Mouse (Mus musculus) midbrain, embryonic 15.5 days (tissue): ENCODE measurements around the gene Tnfaip8l1. TPM values are rescaled to one million over a fixed set of nuclear protein-coding genes. Genes with fewer than 3 reads are reported as not detected.
A peak's percentile ranks its signal among the peaks of the same experiment; 100 is the strongest.

Experiments used
- ATAC-seq: fragments of 200-750 bp; cut with Nextera tagmentation; replicated peaks from 2 replicates; pipeline ENCODE4 v1.8.0; 2017; ENCODE audit warnings: moderate TSS enrichment
- H3K27ac ChIP-seq: fragments of 300-500 bp; sonication (generic); 2 replicates; pipeline ENCODE4 v1.5.1; 2015; ENCODE audit warnings: mild to moderate bottlenecking, inconsistent platforms
- H3K27me3 ChIP-seq: fragments of 300-500 bp; sonication (generic); replicated peaks from 2 replicates; pipeline ENCODE4 v1.6.1; 2015; ENCODE audit warnings: inconsistent platforms
- H3K36me3 ChIP-seq: fragments of 300-500 bp; sonication (generic); replicated peaks from 2 replicates; pipeline ENCODE4 v1.6.1; 2015; ENCODE audit warnings: inconsistent platforms
- H3K4me1 ChIP-seq: fragments of 300-500 bp; sonication (generic); 2 replicates; pipeline ENCODE4 v1.6.1; 2015; ENCODE audit warnings: inconsistent platforms
- H3K4me2 ChIP-seq: fragments of 300-500 bp; sonication (generic); 2 replicates; pipeline ENCODE4 v1.6.1; 2015; ENCODE audit warnings: inconsistent platforms, mild to moderate bottlenecking, moderate library complexity
- H3K4me3 ChIP-seq: fragments of 300-500 bp; sonication (generic); 2 replicates; pipeline ENCODE4 v1.5.1; 2015; ENCODE audit warnings: mild to moderate bottlenecking, inconsistent platforms
- H3K9ac ChIP-seq: fragments of 300-500 bp; sonication (generic); 2 replicates; pipeline ENCODE4 v1.6.1; 2015; ENCODE audit warnings: mild to moderate bottlenecking, inconsistent platforms
- H3K9me3 ChIP-seq: fragments of 300-500 bp; sonication (generic); 2 replicates; pipeline ENCODE4 v1.6.1; 2016; ENCODE audit warnings: inconsistent platforms
- WGBS: fragments of 180-500 bp; shearing (Covaris S2); methylation state at CpG from one replicate; pipeline ENCODE4 v1.1.7; 2015; ENCODE audit warnings: mixed read lengths; 5-methylcytosine and 5-hydroxymethylcytosine counted together
- polyA plus RNA-seq: library from polyadenylated mRNA; unstranded; fragments of >200 nt; fragmentation: Nextera tagmentation; extraction: Ambion mirVana; gene quantifications from 2 replicates; pipeline ENCODE4 v1.2.1, GENCODE M21; 2015

Tnfaip8l1 gene
- polyA plus RNA-seq, 1 experiment from 2014 or later = 11.1 TPM

GRCm38 (mm10) chr17:56165671-56166070 is 3.4 kb downstream of the Tnfaip8l1 start:
- Histone ChIP-seq H3K36me3 (no peaks in the 10 kb centered on the region), H3K4me2 (no peak overlapping the region), H3K27me3 (0 out of 2 replicates have a peak, but pooled peaks cover 8% of the 10 kb centered on the region), H3K9ac (no peak overlapping the region), H3K27ac (peak overlapping the region; percentile 61), H3K4me3 (no peak overlapping the region), H3K4me1 (peaks cover 14% of the 10 kb centered on the region), H3K9me3 (no peaks in the 10 kb centered on the region)
- 40% methylated on average over 11 of the region's 11 CpGs for WGBS
- no peak for ATAC-seq

GRCm38 (mm10) chr17:56169830-56170229 is 7.6 kb downstream of the Tnfaip8l1 start:
- no peaks in the 10 kb centered on the region for H3K9me3 ChIP-seq
- no peak overlapping the region for H3K4me2 ChIP-seq
- no peak overlapping the region for H3K9ac ChIP-seq
- H3K27ac ChIP-seq = no peak overlapping the region
- no peak overlapping the region for H3K4me3 ChIP-seq
- no peaks in the 10 kb centered on the region for H3K36me3 ChIP-seq
- no peak for ATAC-seq
- H3K4me1 ChIP-seq = no peaks in the 10 kb centered on the region; the same call in 1 of the 2 replicates
- no peaks in the 10 kb centered on the region for H3K27me3 ChIP-seq
- WGBS = 68% methylated on average over 6 of the region's 6 CpGs

DNA sequence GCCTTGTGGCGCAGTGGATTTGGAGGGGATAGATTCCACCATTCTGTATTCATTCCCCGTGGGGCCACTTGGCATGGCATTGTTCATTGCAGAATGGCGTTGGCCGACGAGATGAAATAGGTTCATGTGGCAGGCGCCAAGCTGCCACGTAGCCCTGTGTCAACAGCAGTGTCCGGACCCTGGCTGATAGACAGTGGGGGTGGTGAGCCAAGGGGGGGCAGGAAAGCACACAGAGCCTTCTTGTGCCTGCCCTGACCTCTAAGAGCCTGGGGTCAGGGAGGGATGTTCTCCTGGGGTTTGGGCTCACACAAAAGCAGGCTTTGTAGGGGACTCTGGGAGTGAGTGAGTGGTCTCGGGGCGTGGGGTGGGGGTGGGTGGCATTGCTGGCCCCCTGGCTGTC is 8.4 kb downstream of the Tnfaip8l1 start:
- no peaks in the 10 kb centered on the region for H3K27me3 ChIP-seq
- H3K27ac ChIP-seq = no peak overlapping the region
- H3K4me3 ChIP-seq = no peak overlapping the region
- no peaks in the 10 kb centered on the region; the same call in 1 of the 2 replicates for H3K4me1 ChIP-seq
- no peak overlapping the region for H3K4me2 ChIP-seq
- H3K9me3 ChIP-seq = no peaks in the 10 kb centered on the region
- ATAC-seq = 0 out of 2 replicates have a peak, but pooled peaks have one; percentile 7
- no peaks in the 10 kb centered on the region; the same call in 1 of the 2 replicates for H3K36me3 ChIP-seq
- WGBS = 24% methylated on average over 10 of the region's 10 CpGs
- no peak overlapping the region for H3K9ac ChIP-seq

DNA sequence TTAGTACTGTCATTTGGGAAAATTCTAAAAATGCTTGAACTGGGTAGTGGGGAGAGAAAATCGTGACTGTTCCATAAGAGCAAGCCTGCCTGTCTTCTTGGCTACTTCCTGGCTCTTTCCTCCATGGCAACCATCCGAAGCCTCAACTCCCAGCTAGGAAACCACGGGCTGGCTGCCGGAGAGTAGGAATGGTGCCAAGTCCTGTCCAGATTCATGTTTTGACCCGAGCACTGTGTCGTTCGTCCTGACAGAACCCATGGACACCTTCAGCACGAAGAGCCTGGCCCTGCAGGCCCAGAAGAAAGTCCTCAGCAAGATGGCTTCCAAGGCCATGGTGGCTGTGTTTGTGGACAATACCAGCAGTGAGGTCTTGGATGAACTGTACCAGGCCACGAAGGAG is 9.2 kb downstream of the Tnfaip8l1 start:
- WGBS = 83% methylated on average over 9 of the region's 9 CpGs
- Histone ChIP-seq H3K4me1 (no peaks in the 10 kb centered on the region; the same call in 1 of the 2 replicates), H3K4me2 (no peak overlapping the region), H3K36me3 (peaks cover 3% of the 10 kb centered on the region), H3K4me3 (no peak overlapping the region), H3K9me3 (no peaks in the 10 kb centered on the region), H3K27me3 (no peaks in the 10 kb centered on the region), H3K27ac (no peak overlapping the region), H3K9ac (no peak overlapping the region)
- no peak for ATAC-seq

DNA sequence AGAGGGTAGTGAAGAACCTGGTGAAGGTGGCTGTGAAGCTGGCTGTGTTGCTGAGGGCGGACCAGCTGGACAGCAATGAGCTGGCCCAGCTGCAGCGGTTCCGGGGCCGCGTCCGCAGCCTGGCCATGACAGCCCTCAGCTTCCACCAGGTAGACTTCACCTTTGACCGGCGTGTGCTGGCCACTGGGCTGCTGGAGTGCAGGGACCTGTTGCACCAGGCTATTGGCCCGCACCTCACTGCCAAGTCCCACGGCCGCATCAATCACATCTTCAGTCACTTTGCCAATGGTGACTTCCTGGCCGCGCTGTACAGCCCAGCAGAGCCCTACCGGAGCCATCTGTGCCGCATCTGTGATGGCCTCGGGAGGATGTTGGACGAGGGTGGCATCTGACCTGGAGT is 9.6 kb downstream of the Tnfaip8l1 start:
- H3K9me3 ChIP-seq = no peaks in the 10 kb centered on the region
- H3K4me2 ChIP-seq = no peak overlapping the region
- no peak overlapping the region for H3K4me3 ChIP-seq
- no peaks in the 10 kb centered on the region; the same call in 1 of the 2 replicates for H3K4me1 ChIP-seq
- H3K9ac ChIP-seq = no peak overlapping the region
- 94% methylated on average over 17 of the region's 17 CpGs for WGBS
- H3K27ac ChIP-seq = no peak overlapping the region
- H3K27me3 ChIP-seq = no peaks in the 10 kb centered on the region
- no peak for ATAC-seq
- peaks cover 8% of the 10 kb centered on the region for H3K36me3 ChIP-seq

- no peak for ATAC-seq
- no peaks in the 10 kb centered on the region for H3K27me3 ChIP-seq
- WGBS = 64% methylated on average over 10 of the region's 10 CpGs
- no peaks in the 10 kb centered on the region; the same call in 1 of the 2 replicates for H3K4me1 ChIP-seq
- no peak overlapping the region for H3K27ac ChIP-seq
- H3K4me3 ChIP-seq = no peak overlapping the region
- peaks cover 20% of the 10 kb centered on the region for H3K36me3 ChIP-seq
- no peak overlapping the region for H3K9ac ChIP-seq
- H3K9me3 ChIP-seq = no peaks in the 10 kb centered on the region
- no peak overlapping the region for H3K4me2 ChIP-seq
These were observed 11.2 kb downstream of the Tnfaip8l1 start for GRCm38 (mm10) chr17:56173401-56174046.

GRCm38 (mm10) chr17:56175416-56175815 is 13.1 kb downstream of the Tnfaip8l1 start:
- peaks cover 21% of the 10 kb centered on the region for H3K36me3 ChIP-seq

DNA sequence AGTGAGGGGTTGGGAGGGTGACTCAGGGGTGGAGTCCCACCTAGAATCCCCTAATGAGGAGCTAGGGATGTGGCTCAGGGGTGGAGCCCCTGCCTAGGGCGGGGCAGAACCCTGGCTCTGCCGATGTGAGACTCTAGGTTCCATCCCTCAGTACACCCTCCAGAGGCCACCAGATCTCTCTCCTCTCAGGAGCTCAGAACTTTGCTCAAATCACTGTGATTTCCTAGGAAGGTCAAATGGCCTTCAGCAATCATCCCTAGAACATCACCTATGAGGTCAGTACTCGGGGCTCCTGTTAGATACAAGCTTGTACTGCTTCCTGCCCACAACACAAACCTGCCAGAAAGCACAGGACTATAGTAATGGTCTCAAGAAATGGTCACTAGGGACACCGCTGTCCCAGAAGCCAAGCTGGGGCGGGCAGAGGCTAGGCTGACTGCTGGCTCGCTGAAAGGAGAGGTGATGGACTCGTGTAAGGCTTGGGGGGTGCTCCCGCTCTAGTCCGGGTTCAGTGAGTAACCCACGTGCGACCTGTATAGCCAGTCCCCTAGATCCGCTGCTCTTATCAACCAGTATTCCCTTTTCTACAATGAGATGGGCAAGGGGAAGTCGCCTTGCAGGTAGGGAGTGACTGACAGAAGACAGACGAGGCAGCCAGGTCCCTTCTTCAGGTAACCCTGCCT is 20.8 kb downstream of the Tnfaip8l1 start:
- H3K27ac ChIP-seq = peak overlapping the region; percentile 80
- peaks cover 26% of the 10 kb centered on the region for H3K4me1 ChIP-seq
- no peaks in the 10 kb centered on the region for H3K27me3 ChIP-seq
- peak; percentile 46 for ATAC-seq
- peak overlapping the region; percentile 87 for H3K4me2 ChIP-seq
- peaks cover 30% of the 10 kb centered on the region for H3K36me3 ChIP-seq
- peak overlapping the region; percentile 79 for H3K4me3 ChIP-seq
- H3K9me3 ChIP-seq = no peaks in the 10 kb centered on the region
- peak overlapping the region; percentile 83 for H3K9ac ChIP-seq
- WGBS = 4% methylated on average over 14 of the region's 14 CpGs

More at GRCm38 (mm10) chr17:56175416-56175815, 13.1 kb downstream of the Tnfaip8l1 start:
- H3K9ac ChIP-seq = no peak overlapping the region
- H3K4me2 ChIP-seq = no peak overlapping the region
- H3K27me3 ChIP-seq = no peaks in the 10 kb centered on the region
- H3K4me3 ChIP-seq = no peak overlapping the region
- ATAC-seq = no peak
- WGBS = 94% methylated on average over 3 of the region's 3 CpGs
- no peaks in the 10 kb centered on the region for H3K9me3 ChIP-seq
- no peaks in the 10 kb centered on the region; the same call in 1 of the 2 replicates for H3K4me1 ChIP-seq
- H3K27ac ChIP-seq = no peak overlapping the region

DNA sequence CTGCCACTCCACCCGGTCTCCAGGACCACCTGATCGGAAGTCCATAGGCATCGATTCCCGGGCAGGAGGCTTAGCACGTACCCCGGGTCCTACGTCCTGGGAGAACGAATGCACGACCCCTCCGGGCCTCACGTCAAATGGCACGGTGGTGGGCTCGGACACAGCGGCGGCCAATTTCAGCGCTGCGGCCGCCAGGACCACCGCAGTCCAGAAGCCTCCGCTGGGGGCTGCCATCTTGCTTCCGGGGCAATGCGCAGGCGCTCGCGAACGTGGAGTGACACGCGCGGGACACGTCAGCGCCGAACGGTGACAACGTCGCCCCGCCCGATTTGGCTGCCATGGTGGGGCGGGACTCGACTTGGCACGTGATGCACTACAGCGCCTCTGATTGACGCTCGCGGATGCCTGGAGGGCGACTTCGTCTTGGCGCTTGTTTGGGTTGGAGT is 21.4 kb downstream of the Tnfaip8l1 start, which contains the start of gene Mydgf:
TSS of gene Mydgf (minus strand) at position 263 of the 446 bp plus-strand sequence.
- Histone ChIP-seq H3K4me3 (peak within 1 kb of the TSS; percentile 79), H3K9me3 (no peaks in the 10 kb centered on the region), H3K27ac (peak within 1 kb of the TSS; percentile 80), H3K4me1 (peaks cover 26% of the 10 kb centered on the region), H3K27me3 (no peaks in the 10 kb centered on the region), H3K9ac (peak within 1 kb of the TSS; percentile 83), H3K4me2 (peak within 1 kb of the TSS; percentile 87), H3K36me3 (peaks cover 31% of the 10 kb centered on the region)
- WGBS = 0% methylated on average over 47 of the region's 47 CpGs
- peak; percentile 97 for ATAC-seq

DNA sequence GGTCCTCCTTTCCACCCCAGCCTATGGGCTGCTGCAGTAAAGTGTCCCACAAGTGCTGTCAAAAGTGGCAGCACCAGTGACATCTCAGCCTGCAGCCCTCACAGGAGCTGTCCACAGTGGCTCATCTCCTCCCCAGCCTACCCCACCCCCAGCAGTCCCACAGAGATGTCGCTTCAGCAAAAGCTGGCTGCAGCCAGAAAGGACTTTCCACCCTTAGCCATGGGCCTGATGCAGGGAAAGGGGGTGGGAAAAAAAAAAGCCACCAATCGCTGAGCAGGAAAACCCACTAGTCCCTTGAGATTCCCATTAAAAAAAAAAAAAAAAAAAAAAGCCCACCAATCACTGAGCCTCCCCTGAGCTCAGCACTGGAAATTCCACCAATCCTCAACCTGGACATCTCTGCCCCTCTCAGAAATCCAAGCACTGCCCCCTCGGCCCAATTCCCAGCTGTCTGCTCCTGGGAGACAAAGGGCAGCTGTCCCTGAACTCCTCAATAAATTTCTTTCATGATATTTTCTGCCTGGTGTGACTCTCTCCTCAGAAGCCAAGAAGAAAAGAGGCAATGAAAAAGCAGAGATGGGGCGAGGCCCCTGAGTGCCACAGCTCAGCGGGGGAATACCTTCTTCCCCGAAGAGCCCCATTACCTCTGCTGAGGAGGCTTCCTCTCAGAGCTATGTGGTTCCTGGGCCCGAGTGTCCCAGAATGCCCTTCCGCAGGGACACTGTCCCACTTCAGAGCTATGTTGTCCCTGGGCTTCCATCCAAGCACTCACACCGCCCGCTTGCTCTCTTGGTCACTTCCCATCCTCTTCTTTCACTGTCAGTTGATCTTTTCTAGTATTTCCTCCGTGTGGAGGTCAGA is 23.2 kb downstream of the Tnfaip8l1 start:
- Histone ChIP-seq H3K4me1 (peaks cover 26% of the 10 kb centered on the region), H3K4me2 (no peak overlapping the region), H3K9ac (no peak overlapping the region), H3K36me3 (peaks cover 35% of the 10 kb centered on the region), H3K9me3 (no peaks in the 10 kb centered on the region), H3K27ac (peak overlapping the region; percentile 60), H3K4me3 (no peak overlapping the region), H3K27me3 (no peaks in the 10 kb centered on the region)
- ATAC-seq = no peak
- 42% methylated on average over 11 of the region's 11 CpGs for WGBS

- no peak for ATAC-seq
- Histone ChIP-seq H3K36me3 (peaks cover 45% of the 10 kb centered on the region), H3K9me3 (no peaks in the 10 kb centered on the region), H3K4me2 (no peak overlapping the region), H3K4me1 (no peaks in the 10 kb centered on the region), H3K9ac (no peak overlapping the region), H3K27ac (no peak overlapping the region), H3K27me3 (no peaks in the 10 kb centered on the region), H3K4me3 (no peak overlapping the region)
- 83% methylated on average over 6 of the region's 6 CpGs for WGBS
These were observed 29.0 kb downstream of the Tnfaip8l1 start for GRCm38 (mm10) chr17:56191266-56191665.

- H3K27ac ChIP-seq = no peak overlapping the region
- H3K36me3 ChIP-seq = peaks cover 51% of the 10 kb centered on the region
- no peak overlapping the region for H3K4me3 ChIP-seq
- no peaks in the 10 kb centered on the region for H3K4me1 ChIP-seq
- no peaks in the 10 kb centered on the region for H3K27me3 ChIP-seq
- no peaks in the 10 kb centered on the region for H3K9me3 ChIP-seq
- H3K4me2 ChIP-seq = no peak overlapping the region
- no peak for ATAC-seq
- 89% methylated on average over 12 of the region's 12 CpGs for WGBS
- no peak overlapping the region for H3K9ac ChIP-seq
These were observed 32.1 kb downstream of the Tnfaip8l1 start for GRCm38 (mm10) chr17:56194357-56194756.
